Comparison of ENCODE assay signal across 11 mouse cellular contexts in the genomic region with DNA sequence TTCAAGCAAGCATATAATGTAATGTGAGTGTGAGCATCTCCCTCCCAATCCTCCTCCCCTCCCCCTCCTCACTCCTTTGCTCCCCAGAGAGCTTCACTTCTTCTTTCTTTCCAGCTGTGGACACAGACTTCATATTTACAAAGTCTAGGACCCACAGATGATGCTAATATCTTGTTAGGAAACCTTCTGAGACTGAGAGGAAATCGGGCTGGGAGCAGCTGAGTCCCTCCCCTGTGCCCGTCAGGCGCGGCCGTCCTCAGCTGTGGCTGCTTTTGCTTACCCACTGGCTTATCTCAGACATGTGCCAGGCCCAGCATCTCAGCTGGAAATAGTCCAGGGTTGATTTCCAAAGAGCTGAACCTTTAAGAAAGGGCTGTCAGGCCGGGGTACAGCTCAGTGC. TPM values are rescaled to one million over a fixed set of nuclear protein-coding genes. Genes with fewer than 3 reads are reported as not detected.
DNase-seq lines count a peak whose midpoint lies in the region; ATAC-seq lines count a peak whose summit lies in the region.
"Had no signal": no experiment of that assay in that cellular context is flagged by ENCODE, and none has a peak within 500 bp of the region (broad histone marks: within the 10 kb centered on the region; RNA-seq: fewer than 3 reads in every experiment).

No protein-coding gene starts in this region.

- no peaks in the 10 kb centered on the region for H3K36me3 ChIP-seq in neural tube, embryonic 13.5 days
- H3K36me3 ChIP-seq in forebrain, embryonic 15.5 days, result no peaks in the 10 kb centered on the region
- no peaks in the 10 kb centered on the region for H3K36me3 ChIP-seq in midbrain, embryonic 16.5 days (ENCODE audit: control insufficient read depth, insufficient read depth, low read length)
- H3K36me3 ChIP-seq: kidney, embryonic 15.5 days had no signal

- peaks cover 9% of the 10 kb centered on the region; the same call in 1 of the 2 replicates for H3K4me1 ChIP-seq in neural tube, embryonic 13.5 days (replicated peaks)
- H3K4me1 ChIP-seq in forebrain, embryonic 15.5 days, result peaks cover 11% of the 10 kb centered on the region; the same call in 1 of the 2 replicates
- no peaks in the 10 kb centered on the region for H3K4me1 ChIP-seq in midbrain, embryonic 16.5 days (ENCODE audit: control insufficient read depth, insufficient read depth, low read length)

- WGBS in neural tube, embryonic 13.5 days, result 44% methylated on average over 6 of the region's 6 CpGs
- WGBS in forebrain, embryonic 15.5 days, result 45% methylated on average over 6 of the region's 6 CpGs
- WGBS in midbrain, embryonic 16.5 days, result 50% methylated on average over 6 of the region's 6 CpGs

- H3K27ac ChIP-seq in neural tube, embryonic 13.5 days (replicated peaks), result peak overlapping the region; percentile 49; the same call in 1 of the 2 replicates
- no peak overlapping the region for H3K27ac ChIP-seq in forebrain, embryonic 15.5 days (replicated peaks)
- H3K27ac ChIP-seq in midbrain, embryonic 16.5 days (ENCODE audit: low read length), result no peak overlapping the region
- H3K27ac ChIP-seq: kidney, embryonic 15.5 days had no signal

- no peaks in the 10 kb centered on the region for H3K9me3 ChIP-seq in neural tube, embryonic 13.5 days
- H3K9me3 ChIP-seq in forebrain, embryonic 15.5 days, result no peaks in the 10 kb centered on the region
- no peaks in the 10 kb centered on the region for H3K9me3 ChIP-seq in midbrain, embryonic 16.5 days (replicated peaks; ENCODE audit: control insufficient read depth, low read length, poor library complexity, severe bottlenecking)
- H3K9me3 ChIP-seq: kidney, embryonic 15.5 days had no signal

- no peak overlapping the region for H3K9ac ChIP-seq in neural tube, embryonic 13.5 days
- no peak overlapping the region for H3K9ac ChIP-seq in forebrain, embryonic 15.5 days (replicated peaks)
- H3K9ac ChIP-seq in midbrain, embryonic 16.5 days (ENCODE audit: low read depth, low read length), result no peak overlapping the region
- H3K9ac ChIP-seq: kidney, embryonic 15.5 days had no signal

- H3K4me2 ChIP-seq in neural tube, embryonic 13.5 days, result no peak overlapping the region
- H3K4me2 ChIP-seq in forebrain, embryonic 15.5 days (replicated peaks), result no peak overlapping the region
- H3K4me2 ChIP-seq in midbrain, embryonic 16.5 days (ENCODE audit: low read length), result no peak overlapping the region
- H3K4me2 ChIP-seq: kidney, embryonic 15.5 days had no signal

- no peaks in the 10 kb centered on the region for H3K27me3 ChIP-seq in neural tube, embryonic 13.5 days
- H3K27me3 ChIP-seq in forebrain, embryonic 15.5 days, result no peaks in the 10 kb centered on the region
- no peaks in the 10 kb centered on the region for H3K27me3 ChIP-seq in midbrain, embryonic 16.5 days (ENCODE audit: control insufficient read depth, insufficient read depth, low read depth, low read length)
- H3K27me3 ChIP-seq: kidney, embryonic 15.5 days had no signal

- peak; percentile 56 to 68 for DNase-seq in cerebellum, postnatal 14 days
- no peak for DNase-seq in cerebellum, adult 8-10 months
- no peak for DNase-seq in neural tube, embryonic 10.5 days (ENCODE audit: extremely low spot score, low spot score)
- no peak for DNase-seq in thymus, postnatal 36 days
- no peak for DNase-seq in kidney, postnatal 4 days

- no peak overlapping the region for H3K4me3 ChIP-seq in neural tube, embryonic 13.5 days
- no peak overlapping the region for H3K4me3 ChIP-seq in forebrain, embryonic 15.5 days
- no peak overlapping the region for H3K4me3 ChIP-seq in midbrain, embryonic 16.5 days (ENCODE audit: low read depth, low read length)
- H3K4me3 ChIP-seq: kidney, embryonic 15.5 days had no signal

- ATAC-seq in neural tube, embryonic 13.5 days (ENCODE audit: low read depth), result peak; percentile 53; the same call in 1 of the 2 replicates
- ATAC-seq in forebrain, embryonic 15.5 days (replicated peaks), result 0 out of 2 replicates have a peak, but pooled peaks have one; percentile 46
- ATAC-seq in midbrain, embryonic 16.5 days, result 0 out of 2 replicates have a peak, but pooled peaks have one; percentile 39

RNA-seq across cellular contexts. Expression of a gene that starts 1.7 kb away (rescaled TPM):
- polyA plus RNA-seq in neural tube, embryonic 13.5 days (2015; fragmentation: Nextera tagmentation; extraction: Ambion mirVana), result not detected in 2 replicates
- not detected in 2 replicates for polyA plus RNA-seq in forebrain, embryonic 15.5 days (2015; fragmentation: Nextera tagmentation; extraction: Ambion mirVana)
- polyA plus RNA-seq in midbrain, embryonic 16.5 days (2015; fragmentation: Nextera tagmentation; extraction: Ambion mirVana), result not detected in 2 replicates
- polyA plus RNA-seq: kidney, embryonic 15.5 days; liver, adult 2 months; neural tube, embryonic 11.5 days had no signal

RNA-seq across cellular contexts. Expression of a gene that starts 14.8 kb away (rescaled TPM):
- 2.2 and 4.1 TPM in 2 replicates for polyA plus RNA-seq in neural tube, embryonic 13.5 days (2015; fragmentation: Nextera tagmentation; extraction: Ambion mirVana)
- polyA plus RNA-seq in forebrain, embryonic 15.5 days (2015; fragmentation: Nextera tagmentation; extraction: Ambion mirVana), result 0.09 and 0.19 TPM in 2 replicates
- polyA plus RNA-seq in midbrain, embryonic 16.5 days (2015; fragmentation: Nextera tagmentation; extraction: Ambion mirVana), result 0.14 and 0.36 TPM in 2 replicates
- polyA plus RNA-seq: neural tube, embryonic 11.5 days had no signal

RNA-seq across cellular contexts. Expression of a gene that starts 48.4 kb away (rescaled TPM):
- 13.5 and 17.8 TPM in 2 replicates for polyA plus RNA-seq in neural tube, embryonic 13.5 days (2015; fragmentation: Nextera tagmentation; extraction: Ambion mirVana)
- 13.5 and 21.4 TPM in 2 replicates for polyA plus RNA-seq in forebrain, embryonic 15.5 days (2015; fragmentation: Nextera tagmentation; extraction: Ambion mirVana)
- 7.5 and 7.7 TPM in 2 replicates for polyA plus RNA-seq in midbrain, embryonic 16.5 days (2015; fragmentation: Nextera tagmentation; extraction: Ambion mirVana)

Comparison
In these comparisons a context has a peak if more than half of its experiments do, and no peak if none do; other contexts are left out.
1. DNase-seq: peak in cerebellum, postnatal 14 days (2 of 2); none in cerebellum, adult 8-10 months (single experiment), neural tube, embryonic 10.5 days (single experiment), thymus, postnatal 36 days (0 of 2) and kidney, postnatal 4 days (0 of 2).
2. Peak in every context shown above with its lines, with median percentiles within 50 percentile points of each other: ATAC-seq.